Mouse (Mus musculus) heart, postnatal 14 days (tissue): Measurements from ENCODE around the gene Ear6. TPM values are rescaled to one million over a fixed set of nuclear protein-coding genes. Genes with fewer than 3 reads are reported as not detected.
"Not testable (repeated sequence)": the region's sequence is repeated elsewhere in the genome, so short reads cannot be mapped to it uniquely, and the experiment has no call there.

Experiments used
- DNase-seq, 2 experiments: peaks; one replicate each; pipeline ENCODE4 v3.0.0; 2021 to 2022
- intact Hi-C: fragments of 180-260 bp; cut with DNase I; formaldehyde crosslinking; loops from one replicate; pipeline ENCODE4 v1.15.1; 2025
- long read RNA-seq, 2 experiments: library from polyadenylated mRNA; stranded (forward); transcript quantifications; one replicate each; pipeline ENCODE4 v2.0.0; 2021
- total RNA-seq, 2 experiments: library from RNA; stranded (reverse); gene quantifications; 2 replicates each; pipeline ENCODE4 v1.2.3; 2021

The Ear6 gene
- not detected for total RNA-seq
- long read RNA-seq, experiment 1: 0 reads
- long read RNA-seq, experiment 2: 0 reads

- no peak for DNase-seq
- intact Hi-C loops: no loop called here
Observed at GRCm38 (mm10) chr14:51853399-51853798, at the start of gene Ear6. Gene Ear6 (plus strand): TSS chr14:51853699.

- intact Hi-C loops: loop anchor here (5.0 kb wide), 1 partner anchor 54 kb away; the partner anchor contains the start of gene Ang4
- no peak for DNase-seq
Observed at GRCm38 (mm10) chr14:51826625-51827024, 26.9 kb upstream of the Ear6 start.

- DNase-seq: peak; percentile 7 to 28
- intact Hi-C loops: loop anchor here (5.0 kb wide), 1 partner anchor 56 kb away; the partner anchor contains the start of gene Ang4
Observed at GRCm38 (mm10) chr14:51827842-51828241, 25.7 kb upstream of the Ear6 start.

- intact Hi-C loops: loop anchor here (5.0 kb wide), 1 partner anchor 57 kb away; the partner anchor contains the start of gene Ang4
- no peak for DNase-seq
Observed at GRCm38 (mm10) chr14:51829188-51829587, 24.3 kb upstream of the Ear6 start.

GRCm38 (mm10) chr14:51838480-51838879 lies 15.0 kb upstream of the Ear6 start:
- DNase-seq, intact Hi-C loops: not testable (repeated sequence)

GRCm38 (mm10) chr14:51842250-51842649 lies 11.2 kb upstream of the Ear6 start:
- intact Hi-C loops: no loop called here
- no peak for DNase-seq

GRCm38 (mm10) chr14:51842781-51843180 lies 10.7 kb upstream of the Ear6 start:
- no peak for DNase-seq
- intact Hi-C loops: no loop called here

- no peak for DNase-seq
- intact Hi-C loops: no loop called here
Observed at GRCm38 (mm10) chr14:51843882-51844281, 9.6 kb upstream of the Ear6 start.

- intact Hi-C loops: no loop called here
- DNase-seq: no peak
Observed at GRCm38 (mm10) chr14:51846566-51846965, 6.9 kb upstream of the Ear6 start.

GRCm38 (mm10) chr14:51851006-51851405 lies 2.5 kb upstream of the Ear6 start:
- intact Hi-C loops: not testable (repeated sequence)
- DNase-seq: peak in 1 of 2 experiments; percentile 3

- DNase-seq, intact Hi-C loops: not testable (repeated sequence)
Observed at GRCm38 (mm10) chr14:51855280-51855679, 1.8 kb downstream of the Ear6 start.

GRCm38 (mm10) chr14:51863603-51864002 lies 10.1 kb downstream of the Ear6 start:
- intact Hi-C loops: loop anchor here (5.0 kb wide), 1 partner anchor 91 kb away; the partner anchor contains the start of gene Ang4
- DNase-seq: peak in 1 of 2 experiments; percentile 11

GRCm38 (mm10) chr14:51870756-51871155 lies 17.3 kb downstream of the Ear6 start:
- no peak for DNase-seq
- intact Hi-C loops: no loop called here

- intact Hi-C loops: no loop called here
Observed at GRCm38 (mm10) chr14:51871741-51872140, 18.2 kb downstream of the Ear6 start.

GRCm38 (mm10) chr14:51877517-51877916 lies 24.0 kb downstream of the Ear6 start:
- intact Hi-C loops: no loop called here
- no peak for DNase-seq

More at GRCm38 (mm10) chr14:51871741-51872140, 18.2 kb downstream of the Ear6 start:
- DNase-seq: no peak

- DNase-seq: peak; percentile 60 to 75
- intact Hi-C loops: loop anchor here (10.0 kb wide), 1 partner anchor 421 kb away; the partner anchor contains the start of gene Mettl3
Observed at GRCm38 (mm10) chr14:51883527-51884030, 30.1 kb downstream of the Ear6 start.

GRCm38 (mm10) chr14:51884031-51884544 lies 30.6 kb downstream of the Ear6 start:
- intact Hi-C loops: loop anchor here (10.0 kb wide), 1 partner anchor 421 kb away; the partner anchor contains the start of gene Mettl3
- no peak for DNase-seq

GRCm38 (mm10) chr14:51884598-51885331 lies 31.3 kb downstream of the Ear6 start, which contains the start of gene Mettl17:
Gene Mettl17 (plus strand): TSS chr14:51884842.
- peak; percentile 90 to 95 for DNase-seq
- intact Hi-C loops: loop anchor here (10.0 kb wide), 1 partner anchor 420 kb away; the partner anchor contains the start of gene Mettl3

GRCm38 (mm10) chr14:51886051-51886450 lies 32.6 kb downstream of the Ear6 start:
- no peak for DNase-seq
- intact Hi-C loops: loop anchor here (10.0 kb wide), 1 partner anchor 419 kb away; the partner anchor contains the start of gene Mettl3

- intact Hi-C loops: loop anchor here (10.0 kb wide), 1 partner anchor 415 kb away; the partner anchor contains the start of gene Mettl3
- DNase-seq: no peak
Observed at GRCm38 (mm10) chr14:51889833-51890232, 36.3 kb downstream of the Ear6 start.
